Mouse (Mus musculus) neural tube, embryonic 13.5 days (tissue): Measurements from ENCODE around the gene Elovl1. TPM values are rescaled to one million over a fixed set of nuclear protein-coding genes. Genes with fewer than 3 reads are reported as not detected.

Experiments
- ATAC-seq: fragments of 200-750 bp; cut with Nextera tagmentation; 2 replicates; pipeline ENCODE4 v1.8.0; 2017; ENCODE audit warnings: low read depth, mild to moderate bottlenecking, moderate TSS enrichment, moderate library complexity
- H3K27ac ChIP-seq: fragments of 300-500 bp; sonication (generic); replicated peaks from 2 replicates; pipeline ENCODE4 v1.5.1; 2015; ENCODE audit warnings: moderate library complexity, mild to moderate bottlenecking, inconsistent platforms
- H3K27me3 ChIP-seq: fragments of 300-500 bp; sonication (generic); 2 replicates; pipeline ENCODE4 v1.6.1; 2015; ENCODE audit warnings: mild to moderate bottlenecking, inconsistent platforms
- H3K36me3 ChIP-seq: fragments of 300-500 bp; sonication (generic); 2 replicates; pipeline ENCODE4 v1.6.1; 2015; ENCODE audit warnings: mild to moderate bottlenecking, inconsistent platforms
- H3K4me1 ChIP-seq: fragments of 300-500 bp; sonication (generic); replicated peaks from 2 replicates; pipeline ENCODE4 v1.6.1; 2015; ENCODE audit warnings: inconsistent platforms
- H3K4me2 ChIP-seq: fragments of 300-500 bp; sonication (generic); 2 replicates; pipeline ENCODE4 v1.6.1; 2015; ENCODE audit warnings: inconsistent platforms, mild to moderate bottlenecking, moderate library complexity
- H3K4me3 ChIP-seq: fragments of 300-500 bp; sonication (generic); 2 replicates; pipeline ENCODE4 v1.5.1; 2015; ENCODE audit warnings: mild to moderate bottlenecking, inconsistent platforms
- H3K9ac ChIP-seq: fragments of 300-500 bp; sonication (generic); 2 replicates; pipeline ENCODE4 v1.6.1; 2015; ENCODE audit warnings: moderate library complexity, mild to moderate bottlenecking, inconsistent platforms
- H3K9me3 ChIP-seq: fragments of 300-500 bp; sonication (generic); 2 replicates; pipeline ENCODE4 v1.6.1; 2016; ENCODE audit warnings: inconsistent platforms
- WGBS: fragments of 180-500 bp; shearing (Covaris S2); methylation state at CpG from one replicate; pipeline ENCODE4 v1.1.7; 2015; 5-methylcytosine and 5-hydroxymethylcytosine counted together
- polyA plus RNA-seq: library from polyadenylated mRNA; unstranded; fragments of >200 nt; fragmentation: Nextera tagmentation; extraction: Ambion mirVana; gene quantifications from 2 replicates; pipeline ENCODE4 v1.2.1, GENCODE M21; 2015

The Elovl1 gene
- polyA plus RNA-seq: 38.0 and 38.2 TPM in 2 replicates

DNA sequence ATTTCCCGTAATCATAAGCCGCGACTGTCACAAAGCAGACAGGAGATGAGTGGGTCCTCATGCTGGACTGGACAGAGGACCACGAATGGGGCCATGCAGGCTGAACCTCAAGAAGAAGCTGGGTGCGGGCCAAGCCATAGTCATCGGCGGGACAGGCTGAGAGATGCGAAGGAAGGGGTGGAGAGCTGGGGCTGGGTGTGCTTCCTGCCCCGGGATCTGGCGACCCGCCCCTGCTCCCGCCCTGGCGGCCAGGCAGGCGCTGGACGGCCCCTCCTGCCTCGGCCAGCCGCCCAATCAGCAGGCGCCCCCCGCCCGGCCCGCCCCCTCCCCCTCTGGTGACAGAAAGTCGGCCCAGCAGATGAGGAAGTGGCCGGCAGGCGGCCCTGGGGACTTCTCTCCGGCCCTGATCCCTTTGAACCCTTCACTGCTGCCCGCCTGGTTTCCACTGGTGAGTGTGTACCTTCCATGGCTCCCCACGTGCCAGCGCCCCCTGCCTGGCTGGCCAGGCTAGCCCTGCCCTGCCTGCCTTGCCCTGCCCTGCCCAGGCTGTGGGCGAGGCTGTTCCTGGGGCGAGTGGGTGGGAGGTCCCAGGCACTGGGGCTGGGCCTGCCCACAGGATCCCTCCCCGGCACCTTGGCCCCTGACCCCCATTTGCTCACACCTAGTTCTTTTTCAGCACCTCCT, at the start of gene Elovl1:
TSS of gene Elovl1 (plus strand) at position 326 of the 684 bp plus-strand sequence.
- WGBS: 0% methylated on average over 24 of the region's 31 CpGs

DNA sequence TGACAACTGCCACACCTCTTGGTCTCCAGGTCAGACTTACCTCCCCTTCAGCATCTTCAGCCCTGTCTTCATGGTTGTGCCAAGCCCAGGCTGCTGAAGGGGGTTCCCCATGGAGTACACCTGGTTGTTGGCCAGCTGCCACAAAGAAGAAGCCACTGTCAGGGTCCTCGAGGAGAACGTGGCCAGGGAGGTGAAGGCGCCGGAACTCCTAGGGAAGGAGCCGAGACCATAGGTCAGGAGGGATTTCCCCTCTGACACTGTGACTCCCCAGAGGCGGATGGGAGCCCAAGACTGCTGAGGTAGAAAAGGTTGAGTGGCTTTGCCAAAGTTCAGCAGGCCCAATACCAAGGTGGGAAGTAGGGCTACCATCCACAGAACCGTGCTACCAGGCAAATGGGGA, 44.6 kb upstream of the Elovl1 start:
- no peak for ATAC-seq
- Histone ChIP-seq H3K27me3 (no peaks in the 10 kb centered on the region), H3K36me3 (peaks cover 98% of the 10 kb centered on the region), H3K4me3 (no peak overlapping the region), H3K27ac (no peak overlapping the region), H3K9ac (no peak overlapping the region), H3K4me1 (no peaks in the 10 kb centered on the region), H3K9me3 (no peaks in the 10 kb centered on the region), H3K4me2 (no peak overlapping the region)
- WGBS: 91% methylated on average over 7 of the region's 7 CpGs

More for the DNA sequence above, at the start of gene Elovl1:
- H3K4me2 ChIP-seq: peak within 1 kb of the TSS; percentile 91
- H3K36me3 ChIP-seq: peaks cover 39% of the 10 kb centered on the region
- H3K4me3 ChIP-seq: peak within 1 kb of the TSS; percentile 46
- no peaks in the 10 kb centered on the region for H3K27me3 ChIP-seq
- peaks cover 38% of the 10 kb centered on the region for H3K4me1 ChIP-seq
- H3K9me3 ChIP-seq: no peaks in the 10 kb centered on the region
- peak; percentile 92 for ATAC-seq
- peak within 1 kb of the TSS; percentile 42 for H3K27ac ChIP-seq
- peak within 1 kb of the TSS; percentile 69 for H3K9ac ChIP-seq

- Histone ChIP-seq H3K4me3 (no peak overlapping the region), H3K9ac (no peak overlapping the region), H3K4me1 (no peaks in the 10 kb centered on the region), H3K36me3 (peaks cover 100% of the 10 kb centered on the region), H3K4me2 (no peak overlapping the region), H3K9me3 (no peaks in the 10 kb centered on the region), H3K27ac (no peak overlapping the region), H3K27me3 (no peaks in the 10 kb centered on the region)
- 96% methylated on average over 8 of the region's 8 CpGs for WGBS
- no peak for ATAC-seq
Measured at GRCm38 (mm10) chr4:118387316-118387715, 40.6 kb upstream of the Elovl1 start.

DNA sequence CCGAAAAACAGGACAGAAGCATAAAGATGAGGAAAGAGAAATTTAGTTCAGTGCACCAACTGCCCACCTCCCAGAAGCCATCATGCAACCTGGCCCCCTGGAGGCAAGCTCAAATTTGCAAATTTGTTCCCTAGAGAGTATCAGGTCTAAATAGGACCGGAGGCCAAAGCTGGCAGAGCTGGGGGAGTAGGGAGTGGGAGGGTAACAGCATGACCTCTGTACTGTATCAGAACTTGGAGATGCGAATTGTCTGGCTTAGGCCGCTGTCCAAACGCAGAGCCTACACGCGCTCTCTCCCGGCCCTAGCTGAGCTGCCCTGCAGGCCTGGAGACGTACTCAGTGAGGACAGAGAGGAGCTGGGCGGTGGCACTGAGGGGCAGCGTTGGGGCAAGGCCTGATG, 37.7 kb upstream of the Elovl1 start:
- Histone ChIP-seq H3K4me2 (no peak overlapping the region), H3K9ac (no peak overlapping the region), H3K27me3 (no peaks in the 10 kb centered on the region), H3K27ac (no peak overlapping the region), H3K9me3 (no peaks in the 10 kb centered on the region), H3K36me3 (peaks cover 100% of the 10 kb centered on the region), H3K4me1 (no peaks in the 10 kb centered on the region), H3K4me3 (no peak overlapping the region)
- no peak for ATAC-seq
- WGBS: 94% methylated on average over 11 of the region's 11 CpGs

DNA sequence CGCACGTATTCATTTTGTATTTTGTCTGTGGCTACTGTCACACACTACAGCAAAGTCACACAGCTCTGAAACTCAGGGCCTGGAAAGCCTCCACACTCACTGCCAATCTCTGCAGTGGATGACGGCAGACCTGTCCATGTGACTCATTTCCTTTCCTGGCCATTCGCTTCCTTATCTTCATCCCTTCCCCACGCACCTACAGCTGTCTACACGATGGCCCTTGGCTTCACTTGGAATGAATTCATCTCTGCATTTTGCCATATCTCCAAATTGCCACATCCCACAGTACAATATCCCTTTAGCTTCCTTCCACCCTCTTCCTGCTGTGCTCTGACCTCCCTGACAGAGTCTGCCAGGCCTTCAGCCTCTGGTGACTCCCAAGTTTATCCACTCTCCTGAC, 33.4 kb upstream of the Elovl1 start:
- no peak overlapping the region for H3K27ac ChIP-seq
- peaks cover 99% of the 10 kb centered on the region for H3K36me3 ChIP-seq
- H3K9me3 ChIP-seq: no peaks in the 10 kb centered on the region
- no peaks in the 10 kb centered on the region for H3K27me3 ChIP-seq
- 94% methylated on average over 6 of the region's 6 CpGs for WGBS
- no peak overlapping the region for H3K4me3 ChIP-seq
- H3K9ac ChIP-seq: no peak overlapping the region
- H3K4me2 ChIP-seq: no peak overlapping the region
- ATAC-seq: no peak
- H3K4me1 ChIP-seq: no peaks in the 10 kb centered on the region

GRCm38 (mm10) chr4:118395289-118395688, 32.6 kb upstream of the Elovl1 start:
- H3K36me3 ChIP-seq: peaks cover 99% of the 10 kb centered on the region
- 91% methylated on average over 4 of the region's 4 CpGs for WGBS
- ATAC-seq: no peak

DNA sequence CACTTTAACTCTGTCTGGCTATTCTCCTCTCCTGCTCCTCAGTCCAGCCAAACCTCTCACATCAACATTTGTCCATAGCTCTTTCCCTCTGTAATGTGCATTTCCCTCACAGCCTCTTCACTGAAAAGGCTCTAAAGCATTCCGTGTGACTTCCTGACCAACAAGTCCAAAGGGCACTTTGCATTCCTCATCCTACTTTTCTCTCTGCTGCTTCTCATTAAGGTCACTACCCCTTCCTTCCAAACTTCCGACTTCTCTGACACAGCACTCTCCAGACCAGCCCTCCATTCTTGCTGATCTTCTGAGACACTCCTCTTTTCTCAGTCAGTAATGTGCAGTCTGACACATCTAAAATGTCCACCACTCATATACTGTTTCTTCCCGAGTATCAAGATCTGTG, 31.5 kb upstream of the Elovl1 start:
- no peak overlapping the region for H3K4me3 ChIP-seq
- H3K9ac ChIP-seq: no peak overlapping the region
- WGBS: 73% methylated on average over 3 of the region's 3 CpGs
- no peaks in the 10 kb centered on the region for H3K27me3 ChIP-seq
- no peak overlapping the region for H3K4me2 ChIP-seq
- no peak for ATAC-seq
- H3K4me1 ChIP-seq: no peaks in the 10 kb centered on the region
- H3K27ac ChIP-seq: no peak overlapping the region
- H3K36me3 ChIP-seq: peaks cover 98% of the 10 kb centered on the region
- H3K9me3 ChIP-seq: no peaks in the 10 kb centered on the region

More at GRCm38 (mm10) chr4:118395289-118395688, 32.6 kb upstream of the Elovl1 start:
- H3K9me3 ChIP-seq: no peaks in the 10 kb centered on the region
- no peaks in the 10 kb centered on the region for H3K4me1 ChIP-seq
- no peaks in the 10 kb centered on the region for H3K27me3 ChIP-seq
- H3K9ac ChIP-seq: no peak overlapping the region
- H3K4me3 ChIP-seq: no peak overlapping the region
- H3K4me2 ChIP-seq: no peak overlapping the region
- H3K27ac ChIP-seq: no peak overlapping the region

- Histone ChIP-seq H3K9ac (no peak overlapping the region), H3K9me3 (no peaks in the 10 kb centered on the region), H3K4me2 (no peak overlapping the region), H3K4me1 (no peaks in the 10 kb centered on the region), H3K27ac (no peak overlapping the region), H3K36me3 (peaks cover 98% of the 10 kb centered on the region), H3K27me3 (no peaks in the 10 kb centered on the region), H3K4me3 (no peak overlapping the region)
- ATAC-seq: no peak
- WGBS: 94% methylated on average over 6 of the region's 6 CpGs
Measured at GRCm38 (mm10) chr4:118398400-118398799, 29.5 kb upstream of the Elovl1 start.

- peaks cover 86% of the 10 kb centered on the region for H3K36me3 ChIP-seq
- H3K4me1 ChIP-seq: no peaks in the 10 kb centered on the region
- ATAC-seq: no peak
- WGBS: 92% methylated on average over 3 of the region's 3 CpGs
- no peak overlapping the region for H3K4me3 ChIP-seq
- H3K4me2 ChIP-seq: no peak overlapping the region
- H3K9ac ChIP-seq: no peak overlapping the region
- no peaks in the 10 kb centered on the region for H3K27me3 ChIP-seq
- no peaks in the 10 kb centered on the region for H3K9me3 ChIP-seq
- H3K27ac ChIP-seq: no peak overlapping the region
Measured at GRCm38 (mm10) chr4:118401421-118401820, 26.5 kb upstream of the Elovl1 start.

- Histone ChIP-seq H3K4me2 (no peak overlapping the region), H3K4me1 (no peaks in the 10 kb centered on the region), H3K27ac (no peak overlapping the region), H3K4me3 (no peak overlapping the region), H3K27me3 (no peaks in the 10 kb centered on the region), H3K36me3 (peaks cover 81% of the 10 kb centered on the region), H3K9ac (no peak overlapping the region), H3K9me3 (no peaks in the 10 kb centered on the region)
- no peak for ATAC-seq
- whole genome bisulfite sequencing: 97% methylated on average over 5 of the region's 5 CpGs
Measured at GRCm38 (mm10) chr4:118401918-118402317, 26.0 kb upstream of the Elovl1 start.

GRCm38 (mm10) chr4:118402701-118403100, 25.2 kb upstream of the Elovl1 start:
- no peak for ATAC-seq

DNA sequence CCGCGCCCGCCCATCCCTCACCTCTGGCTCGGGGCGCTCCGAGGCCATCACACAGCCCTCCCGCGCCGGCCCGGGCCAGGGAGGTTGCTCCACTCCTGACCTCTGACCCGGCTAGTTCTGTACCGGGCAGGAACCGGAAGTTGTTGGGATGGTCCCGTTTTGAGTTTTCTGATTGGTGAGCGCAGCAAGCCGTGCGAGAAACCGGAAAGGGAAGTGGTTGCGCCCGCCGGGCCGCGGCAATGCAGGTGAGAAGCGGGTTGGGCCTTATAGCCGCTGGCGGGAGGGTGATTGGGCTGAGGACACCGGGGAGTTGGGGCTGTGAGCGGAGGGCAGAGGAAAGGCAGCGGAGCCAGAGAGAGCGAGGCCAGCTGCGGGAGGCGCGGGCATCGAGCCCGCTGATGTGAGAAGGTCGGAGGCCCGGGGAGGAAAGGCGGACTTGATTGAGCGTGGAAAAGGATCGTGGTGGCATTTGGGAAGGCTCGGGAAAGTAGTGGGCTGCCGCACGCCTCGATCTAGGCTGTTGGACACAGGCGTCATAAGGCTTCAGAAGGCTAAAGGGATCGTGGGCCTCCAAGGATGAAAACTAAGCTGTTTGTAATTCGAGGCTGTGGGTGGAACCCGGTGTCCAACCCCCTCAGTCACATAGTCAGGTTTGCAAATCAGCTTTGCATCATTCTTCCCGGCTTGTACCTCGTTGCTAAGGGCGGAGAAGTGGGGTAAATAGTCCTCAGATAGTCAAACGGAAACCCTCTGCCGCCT, 18.6 kb upstream of the Elovl1 start, which contains the start of the genes Szt2 and Med8:
TSS of gene Szt2 (minus strand) at position 132 of the 759 bp plus-strand sequence.
TSS of gene Med8 (plus strand) at position 196 of the 759 bp plus-strand sequence.
- ATAC-seq: peak; percentile 93
- peaks cover 49% of the 10 kb centered on the region for H3K36me3 ChIP-seq
- H3K27ac ChIP-seq: peak within 1 kb of the TSS; percentile 65
- H3K9ac ChIP-seq: peak within 1 kb of the TSS; percentile 93
- peak within 1 kb of the TSS; percentile 95 for H3K4me2 ChIP-seq
- H3K4me3 ChIP-seq: peak within 1 kb of the TSS; percentile 91
- H3K27me3 ChIP-seq: no peaks in the 10 kb centered on the region
- peaks cover 29% of the 10 kb centered on the region for H3K4me1 ChIP-seq
- H3K9me3 ChIP-seq: no peaks in the 10 kb centered on the region
- under 1% methylated on average over 53 of the region's 53 CpGs for WGBS

More at GRCm38 (mm10) chr4:118402701-118403100, 25.2 kb upstream of the Elovl1 start:
- Histone ChIP-seq H3K4me2 (no peak overlapping the region), H3K36me3 (peaks cover 73% of the 10 kb centered on the region), H3K27me3 (no peaks in the 10 kb centered on the region), H3K4me3 (no peak overlapping the region), H3K9me3 (no peaks in the 10 kb centered on the region), H3K4me1 (peaks cover 7% of the 10 kb centered on the region), H3K9ac (no peak overlapping the region), H3K27ac (no peak overlapping the region)
- 95% methylated on average over 12 of the region's 12 CpGs for WGBS
